Mouse (Mus musculus) heart, adult 2 months (tissue): ENCODE data around the gene Vrk1.

Source experiments
- CTCF ChIP-seq: fragments of 200-600 bp; IDR thresholded peaks from 2 replicates; pipeline ENCODE4 v1.8.1; 2022; ENCODE audit warnings: antibody characterized with exemption, mild to moderate bottlenecking, moderate library complexity
- EP300 ChIP-seq: fragments of 200-500 bp; IDR thresholded peaks from 2 replicates; pipeline ENCODE4 v1.6.1; 2011; ENCODE audit warnings: low read depth, low read length, control low read depth; ENCODE audit not compliant: insufficient read depth
- POLR2A ChIP-seq: fragments of 200-500 bp; IDR thresholded peaks from 2 replicates; pipeline ENCODE4 v1.6.1; 2011; ENCODE audit warnings: mild to moderate bottlenecking, low read depth, low read length, control low read depth; ENCODE audit not compliant: insufficient read depth

DNA sequence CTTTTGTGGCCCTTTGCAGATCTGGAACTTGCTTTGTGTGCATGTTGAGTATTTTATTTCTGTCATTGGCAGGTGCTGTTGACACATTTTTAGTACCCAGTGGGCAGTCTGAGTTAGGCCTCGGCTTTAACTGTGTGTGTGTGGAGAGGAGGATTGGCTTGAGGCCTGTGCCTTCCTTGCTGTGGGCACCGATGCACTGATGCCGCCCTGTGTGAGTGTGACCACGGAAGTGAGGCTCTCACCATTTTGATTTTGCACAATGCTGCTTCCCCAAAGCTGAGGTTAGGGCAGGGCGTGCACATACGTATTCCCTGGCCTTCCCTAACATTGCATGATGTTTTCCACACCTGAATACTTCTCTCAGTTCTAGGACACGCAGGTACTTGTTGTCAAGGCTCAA lies 30.2 kb downstream of the Vrk1 start:
- no peak for TF ChIP-seq CTCF
- TF ChIP-seq POLR2A = no peak
- TF ChIP-seq EP300 = no peak
